Mouse (Mus musculus) central nervous system, embryonic 11.5 days (tissue): ENCODE results near the gene Vmn2r95. TPM values are rescaled to one million over a fixed set of nuclear protein-coding genes. Genes with fewer than 3 reads are reported as not detected.

Source experiments
- polyA plus RNA-seq: library from polyadenylated mRNA; depleted of rRNA; stranded (reverse); fragments of >200 nt; gene quantifications from 2 replicates; pipeline ENCODE4 v1.2.3, GENCODE M21; 2012; rRNA removed

Gene Vmn2r95
- polyA plus RNA-seq, result not detected in 2 replicates

DNA sequence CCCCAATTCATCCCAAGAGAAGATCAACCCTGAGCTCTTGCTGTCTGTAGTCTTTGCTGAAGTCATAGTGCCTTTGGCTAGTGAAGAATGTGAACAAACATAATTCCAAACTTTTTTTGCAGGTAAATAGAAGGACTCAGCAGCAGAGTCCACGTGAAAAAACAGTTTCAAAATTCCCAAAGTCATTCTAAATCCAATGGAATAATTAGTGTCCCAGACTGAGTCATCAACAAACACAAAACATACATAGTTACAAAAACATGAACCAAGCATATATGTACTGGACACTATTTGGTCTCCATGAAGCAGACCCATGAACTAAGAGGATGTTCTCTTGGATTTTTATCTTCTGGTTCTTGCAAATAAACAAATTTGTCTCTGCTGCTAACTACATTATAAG lies at the start of gene Vmn2r95:
Vmn2r95 (plus strand) TSS at position 301 of the 400 bp plus-strand sequence.

Other genes starting within 250 kb of the Vmn2r95 start
- gene Vmn2r94, start 146.3 kb upstream of the Vmn2r95 start, polyA plus RNA-seq, result not detected in 2 replicates
- not detected in 2 replicates for gene Vmn2r93, start 126.0 kb upstream of the Vmn2r95 start, polyA plus RNA-seq
- not detected in 2 replicates for gene Vmn2r96, start 149.1 kb downstream of the Vmn2r95 start, polyA plus RNA-seq